Mouse (Mus musculus) small intestine, adult 2 months (tissue): ENCODE measurements around the gene Gapvd1.

Source experiments
- CTCF ChIP-seq: fragments of 200-500 bp; IDR thresholded peaks from 2 replicates; pipeline ENCODE4 v1.5.1; 2012; ENCODE audit warnings: low read depth, mild to moderate bottlenecking, control low read depth, inconsistent platforms, low read length, moderate library complexity, mixed read lengths; ENCODE audit not compliant: insufficient replicate concordance, insufficient read length; ENCODE audit errors: extremely low read depth
- POLR2A ChIP-seq: fragments of 200-500 bp; IDR thresholded peaks from 2 replicates; pipeline ENCODE4 v1.6.1; 2012; ENCODE audit warnings: low read depth, mild to moderate bottlenecking, control low read depth, inconsistent platforms, low read length, moderate library complexity

DNA sequence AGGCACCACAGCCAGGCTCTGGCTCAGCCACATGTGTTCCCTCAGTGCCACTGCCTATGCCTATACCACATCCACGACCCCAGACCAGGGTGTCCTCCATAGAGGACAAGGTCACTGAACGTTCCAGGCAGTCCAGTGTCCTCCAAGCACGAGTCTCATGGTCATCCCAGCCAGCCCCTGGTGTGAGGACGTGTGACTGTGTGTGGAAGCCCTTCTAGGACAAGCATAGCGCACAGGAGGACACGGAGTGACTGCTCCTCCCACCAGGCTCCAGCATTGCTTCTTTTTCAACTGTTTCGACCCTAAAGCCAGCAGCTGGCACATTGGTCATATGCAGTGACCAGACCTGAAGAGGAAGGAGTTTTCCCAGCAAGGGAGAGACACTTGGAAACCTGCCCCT, 125.3 kb downstream of the Gapvd1 start:
- TF ChIP-seq CTCF (no peak), POLR2A (no peak)
